Mouse (Mus musculus): ENCODE data around the gene Zdhhc6.

DNA sequence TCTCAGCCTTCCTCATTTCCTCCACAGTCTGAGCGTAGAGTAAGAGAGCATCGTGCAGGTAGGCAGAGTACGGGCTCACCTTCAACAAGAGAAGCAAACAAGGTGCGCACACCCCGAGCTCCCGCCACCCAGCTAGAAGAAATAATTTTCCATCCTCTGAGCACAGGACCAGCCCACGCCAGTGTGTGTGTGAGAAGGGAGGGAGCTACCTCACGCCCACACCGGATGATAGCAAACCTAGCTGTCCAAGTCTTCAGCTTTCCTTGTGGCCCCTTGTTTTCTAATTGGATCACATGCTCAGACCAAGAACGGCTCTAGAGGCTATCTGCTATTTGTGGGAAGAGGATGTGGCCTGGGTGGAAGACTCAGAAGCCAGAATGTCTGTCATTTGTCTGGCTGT is 84.8 kb downstream of the Zdhhc6 start:
- TF ChIP-seq POLR2A (IDR thresholded peaks at IDR 0.05; ENCODE audit: insufficient read depth, low read length) (no peak), CTCF (IDR thresholded peaks at IDR 0.05; ENCODE audit: low read depth, low read length) (no peak), EP300 (IDR thresholded peaks at IDR 0.05; ENCODE audit: insufficient read depth, low read depth, low read length) (no peak)
